Mouse (Mus musculus) activated CD4-positive, CD25-positive, alpha-beta regulatory T cell, adult 9 weeks (primary cell): ENCODE data around the gene Glmn. TPM values are rescaled to one million over a fixed set of nuclear protein-coding genes. Genes with fewer than 3 reads are reported as not detected.

Experiments used
- polyA plus RNA-seq: library from polyadenylated mRNA; unstranded; fragments of 100-300 nt; shearing (Covaris generic); gene quantifications from one replicate; pipeline ENCODE4 v1.2.1, GENCODE M21; 2017

The Glmn gene
- polyA plus RNA-seq, result 19.3 TPM

GRCm38 (mm10) chr5:107597301-107598077 is at the start of gene Glmn, which contains the start of gene Rpap2:
TSS of gene Glmn (minus strand) at chr5:107597888.
TSS of gene Rpap2 (plus strand) at chr5:107597373.

GRCm38 (mm10) chr5:107534581-107534980 is 63.1 kb downstream of the Glmn start, which contains the start of gene 1700028K03Rik:
TSS of gene 1700028K03Rik (plus strand) at chr5:107534709.

DNA sequence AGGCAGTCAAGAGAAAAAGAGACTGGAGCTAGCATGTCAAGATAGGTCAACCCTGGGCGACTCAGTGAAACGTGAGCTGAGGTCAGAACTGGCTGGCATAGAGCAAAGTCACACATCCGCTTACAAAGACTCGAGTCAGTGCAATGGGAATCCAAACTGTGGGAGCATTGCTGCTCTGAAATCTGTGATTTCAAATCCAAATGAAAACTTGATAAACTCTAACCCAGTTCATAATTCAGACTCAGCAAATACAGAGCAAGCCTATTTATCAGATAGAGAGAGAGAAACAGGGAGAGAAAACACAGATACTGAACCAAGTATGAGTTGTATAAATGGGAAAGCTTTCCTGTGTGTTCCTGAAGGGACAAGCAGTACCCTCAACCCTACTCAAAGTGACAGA is 90.4 kb downstream of the Glmn start, which contains the start of gene Gm42669:
Gene Gm42669 (plus strand): TSS at position 301 of the 400 bp plus-strand sequence.

Other genes starting within 250 kb of the Glmn start
- gene Ephx4, start 195.2 kb downstream of the Glmn start, polyA plus RNA-seq, result 1.1 TPM
- not detected for gene Lpcat2b, start 166.3 kb downstream of the Glmn start, polyA plus RNA-seq
- gene Btbd8, start 159.9 kb downstream of the Glmn start, polyA plus RNA-seq, result 9.0 TPM
- 0.35 TPM for gene Gm42669, start 90.3 kb downstream of the Glmn start, polyA plus RNA-seq
- gene 1700028K03Rik, start 63.2 kb downstream of the Glmn start, polyA plus RNA-seq, result 0.10 TPM
- 35.8 TPM for gene Rpap2, start 515 bp downstream of the Glmn start, polyA plus RNA-seq
- 2.6 TPM for gene Gfi1, start 128.1 kb upstream of the Glmn start, polyA plus RNA-seq
- 0.22 TPM for gene Ube2d2b, start 232.2 kb upstream of the Glmn start, polyA plus RNA-seq